Mouse (Mus musculus): ENCODE data around the gene Nepro. TPM values are rescaled to one million over a fixed set of nuclear protein-coding genes. Genes with fewer than 3 reads are reported as not detected.

The Nepro gene
- polyA plus RNA-seq, 1 experiment from 2014 or later: 12.6 TPM

- Histone ChIP-seq H3K9ac (no peak overlapping the region), H3K27ac (peak overlapping the region; percentile 63), H3K9me3 (no peaks in the 10 kb centered on the region), H3K4me3 (no peak overlapping the region), H3K27me3 (no peaks in the 10 kb centered on the region), H3K4me2 (replicated peaks) (no peak overlapping the region), H3K36me3 (peaks cover 13% of the 10 kb centered on the region), H3K4me1 (0 out of 2 replicates have a peak, but pooled peaks cover 8% of the 10 kb centered on the region)
- 0 out of 2 replicates have a peak, but pooled peaks have one; percentile 69 for ATAC-seq (ENCODE audit: insufficient number of reproducible peaks, insufficient read depth, low FRiP score, low TSS enrichment)
- 32% methylated on average over 10 of the region's 10 CpGs for WGBS
Measured at GRCm38 (mm10) chr16:44716305-44717140, 7.6 kb upstream of the Nepro start.

DNA sequence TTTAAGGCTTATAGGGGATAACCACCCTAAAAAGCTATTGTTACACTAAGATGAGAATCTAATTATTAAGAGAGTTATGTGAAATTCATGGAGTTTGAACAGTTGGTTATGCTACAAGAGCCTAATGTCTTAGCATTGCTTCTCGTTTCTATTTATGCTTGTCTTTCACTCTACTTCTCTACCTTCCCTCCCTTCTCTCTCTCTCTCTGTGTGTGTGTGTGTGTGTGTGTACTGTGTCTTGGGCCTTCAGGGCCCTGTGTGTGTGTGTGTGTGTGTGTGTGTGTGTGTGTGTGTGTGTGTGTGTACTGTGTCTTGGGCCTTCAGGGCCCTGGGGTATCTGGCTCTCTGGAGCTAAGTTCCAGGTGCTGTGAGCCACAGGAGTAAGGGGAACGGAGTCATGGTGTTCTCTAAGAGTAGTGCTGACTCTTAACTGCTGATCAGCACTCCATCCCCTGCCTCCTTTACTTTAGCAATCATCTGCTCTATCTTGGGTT is 6.9 kb upstream of the Nepro start:
- H3K4me3 ChIP-seq: no peak overlapping the region
- H3K27ac ChIP-seq: peak overlapping the region; percentile 55; the same call in 1 of the 2 replicates
- no peaks in the 10 kb centered on the region for H3K9me3 ChIP-seq
- WGBS: 60% methylated on average over 2 of the region's 2 CpGs
- peaks cover 13% of the 10 kb centered on the region for H3K36me3 ChIP-seq
- H3K27me3 ChIP-seq: no peaks in the 10 kb centered on the region
- no peak overlapping the region for H3K9ac ChIP-seq
- H3K4me2 ChIP-seq (replicated peaks): no peak overlapping the region
- H3K4me1 ChIP-seq: 0 out of 2 replicates have a peak, but pooled peaks cover 8% of the 10 kb centered on the region
- ATAC-seq (ENCODE audit: insufficient number of reproducible peaks, insufficient read depth, low FRiP score, low TSS enrichment): 0 out of 2 replicates have a peak, but pooled peaks have one; percentile 35

DNA sequence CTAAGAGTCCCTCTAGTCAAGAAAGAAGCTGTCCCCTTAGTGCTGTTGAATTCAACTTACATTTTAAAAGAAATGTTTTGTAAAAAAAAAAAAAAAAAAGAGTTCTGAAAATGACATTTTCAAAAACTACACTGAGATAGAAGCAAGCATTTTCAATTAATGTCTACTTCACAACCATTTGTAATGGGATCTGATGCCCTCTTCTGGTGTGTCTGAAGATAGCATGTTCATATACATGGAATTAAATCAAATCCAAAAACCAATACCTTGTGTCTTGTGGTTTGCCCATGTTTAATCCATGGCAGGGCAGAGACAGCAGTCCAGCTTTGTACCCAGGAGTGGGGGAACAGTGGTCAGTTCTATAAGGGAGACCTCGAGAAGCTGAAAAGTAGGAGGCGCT is 6.3 kb upstream of the Nepro start:
- Histone ChIP-seq H3K27ac (no peak overlapping the region), H3K4me2 (replicated peaks) (no peak overlapping the region), H3K4me3 (no peak overlapping the region), H3K9me3 (no peaks in the 10 kb centered on the region), H3K9ac (no peak overlapping the region), H3K27me3 (no peaks in the 10 kb centered on the region), H3K36me3 (peaks cover 13% of the 10 kb centered on the region), H3K4me1 (0 out of 2 replicates have a peak, but pooled peaks cover 11% of the 10 kb centered on the region)
- WGBS: 77% methylated on average over 2 of the region's 2 CpGs
- no peak for ATAC-seq (ENCODE audit: insufficient number of reproducible peaks, insufficient read depth, low FRiP score, low TSS enrichment)

DNA sequence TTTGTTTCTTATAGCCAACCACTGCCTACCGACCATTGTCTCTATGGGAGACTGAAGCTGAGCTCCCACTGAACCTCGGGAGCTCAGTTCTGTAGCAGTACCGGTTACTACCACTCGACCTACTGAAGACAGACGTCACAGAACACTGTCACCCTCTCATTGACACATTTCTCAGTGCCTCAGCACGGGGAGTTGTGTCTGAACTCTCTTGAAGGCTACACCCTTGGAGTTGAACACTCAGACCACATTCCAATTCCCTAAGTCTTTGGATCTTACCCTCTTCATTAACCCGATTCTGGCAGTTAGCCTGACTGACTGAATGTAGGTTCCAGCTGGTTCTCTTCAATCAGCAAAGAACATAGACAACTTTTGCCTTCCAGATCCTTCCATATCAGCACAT is 4.8 kb upstream of the Nepro start:
- no peak for ATAC-seq (ENCODE audit: insufficient number of reproducible peaks, insufficient read depth, low FRiP score, low TSS enrichment)
- WGBS: 76% methylated on average over 7 of the region's 7 CpGs
- Histone ChIP-seq H3K4me2 (replicated peaks) (no peak overlapping the region), H3K27ac (no peak overlapping the region), H3K36me3 (peaks cover 13% of the 10 kb centered on the region), H3K27me3 (no peaks in the 10 kb centered on the region), H3K4me1 (peaks cover 16% of the 10 kb centered on the region; the same call in 1 of the 2 replicates), H3K4me3 (no peak overlapping the region), H3K9me3 (no peaks in the 10 kb centered on the region), H3K9ac (no peak overlapping the region)

- Histone ChIP-seq H3K36me3 (peaks cover 13% of the 10 kb centered on the region), H3K4me3 (no peak overlapping the region), H3K27me3 (no peaks in the 10 kb centered on the region), H3K4me2 (replicated peaks) (no peak overlapping the region), H3K27ac (no peak overlapping the region), H3K9ac (no peak overlapping the region), H3K9me3 (no peaks in the 10 kb centered on the region), H3K4me1 (peaks cover 21% of the 10 kb centered on the region; the same call in 1 of the 2 replicates)
- WGBS: 72% methylated on average over 3 of the region's 3 CpGs
- no peak for ATAC-seq (ENCODE audit: insufficient number of reproducible peaks, insufficient read depth, low FRiP score, low TSS enrichment)
Measured at GRCm38 (mm10) chr16:44720518-44720917, 3.6 kb upstream of the Nepro start.

DNA sequence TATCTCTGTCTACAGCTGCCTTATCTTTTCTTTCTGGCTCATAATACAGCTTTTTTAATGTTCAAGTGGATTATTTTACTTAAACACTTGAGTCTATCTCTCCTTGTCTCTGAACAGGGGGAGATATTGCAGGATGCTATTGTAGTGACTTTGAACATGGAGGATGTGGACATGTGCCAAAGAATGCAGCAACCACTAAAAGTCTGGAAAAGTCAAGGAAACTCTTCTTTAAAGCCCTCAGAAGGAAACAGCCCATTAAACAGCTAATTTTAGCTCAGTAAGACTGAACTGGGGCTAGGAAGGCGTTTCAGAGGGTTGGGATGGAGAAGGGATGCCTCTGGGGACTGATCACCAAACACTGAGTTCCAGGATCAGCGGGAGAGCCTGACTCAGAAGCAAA is 1.4 kb upstream of the Nepro start:
- Histone ChIP-seq H3K9me3 (no peaks in the 10 kb centered on the region), H3K4me2 (replicated peaks) (no peak overlapping the region), H3K4me3 (no peak overlapping the region), H3K36me3 (peaks cover 16% of the 10 kb centered on the region), H3K27ac (no peak overlapping the region), H3K4me1 (peaks cover 14% of the 10 kb centered on the region; the same call in 1 of the 2 replicates), H3K9ac (no peak overlapping the region), H3K27me3 (no peaks in the 10 kb centered on the region)
- no peak for ATAC-seq (ENCODE audit: insufficient number of reproducible peaks, insufficient read depth, low FRiP score, low TSS enrichment)
- 71% methylated on average over 2 of the region's 2 CpGs for WGBS

- Histone ChIP-seq H3K27ac (peak overlapping the region; percentile 92), H3K36me3 (peaks cover 18% of the 10 kb centered on the region), H3K4me2 (replicated peaks) (peak overlapping the region; percentile 71), H3K4me1 (peaks cover 14% of the 10 kb centered on the region; the same call in 1 of the 2 replicates), H3K27me3 (no peaks in the 10 kb centered on the region), H3K9me3 (no peaks in the 10 kb centered on the region), H3K9ac (peak overlapping the region; percentile 77), H3K4me3 (peak overlapping the region; percentile 81)
- WGBS: 2% methylated on average over 14 of the region's 14 CpGs
- ATAC-seq (ENCODE audit: insufficient number of reproducible peaks, insufficient read depth, low FRiP score, low TSS enrichment): 0 out of 2 replicates have a peak, but pooled peaks have one; percentile 1
Measured at GRCm38 (mm10) chr16:44724847-44725246, 746 bp downstream of the Nepro start.

DNA sequence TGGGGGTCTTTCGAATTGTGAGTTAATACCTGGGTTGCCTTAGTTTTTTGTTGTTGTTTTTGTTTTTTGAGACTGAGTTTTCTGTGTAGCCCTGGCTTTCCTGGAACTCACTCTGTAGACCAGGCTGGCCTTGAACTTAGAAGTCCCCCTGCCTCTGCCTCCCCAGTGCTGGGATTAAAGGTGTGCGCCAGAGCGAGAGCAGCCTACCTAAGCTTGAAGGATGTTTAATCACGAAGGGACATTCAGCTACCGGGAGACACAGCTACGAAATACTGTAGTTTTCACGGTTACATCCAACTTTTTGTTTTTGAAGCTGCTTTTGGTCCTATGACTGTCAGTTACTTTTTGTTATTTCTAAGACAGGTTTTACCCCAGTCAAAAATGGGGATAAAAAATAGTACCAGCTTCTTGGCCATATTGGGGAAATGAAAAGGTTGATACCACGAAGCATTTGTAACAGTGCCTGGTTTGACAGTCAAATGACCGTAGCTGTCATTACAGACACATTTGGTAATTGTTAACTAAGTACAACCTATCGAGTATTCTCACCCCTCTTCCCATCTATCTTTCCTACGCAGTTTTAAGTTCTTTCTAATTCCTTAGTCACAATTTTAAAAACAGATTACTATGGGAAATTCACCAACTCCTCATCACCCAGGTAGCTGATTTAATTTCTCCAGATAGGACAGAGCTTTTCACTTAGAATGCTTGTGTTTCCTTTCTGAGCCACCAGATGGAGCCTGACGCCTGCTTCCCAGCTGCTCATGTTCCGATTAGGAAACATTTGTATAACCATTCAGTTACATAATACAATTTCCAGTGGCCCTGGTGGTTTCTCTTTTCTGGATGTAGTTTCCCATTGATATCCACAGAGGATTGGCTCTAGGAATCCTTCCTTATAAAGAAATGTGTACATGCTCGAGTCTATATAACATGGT is 1.5 kb downstream of the Nepro start:
- no peak overlapping the region for H3K27ac ChIP-seq
- H3K4me3 ChIP-seq: peak overlapping the region; percentile 81
- WGBS: 43% methylated on average over 14 of the region's 14 CpGs
- no peaks in the 10 kb centered on the region for H3K9me3 ChIP-seq
- no peaks in the 10 kb centered on the region for H3K27me3 ChIP-seq
- peaks cover 14% of the 10 kb centered on the region; the same call in 1 of the 2 replicates for H3K4me1 ChIP-seq
- H3K9ac ChIP-seq: peak overlapping the region; percentile 77
- ATAC-seq (ENCODE audit: insufficient number of reproducible peaks, insufficient read depth, low FRiP score, low TSS enrichment): no peak
- peak overlapping the region; percentile 71 for H3K4me2 ChIP-seq (replicated peaks)
- H3K36me3 ChIP-seq: peaks cover 18% of the 10 kb centered on the region

DNA sequence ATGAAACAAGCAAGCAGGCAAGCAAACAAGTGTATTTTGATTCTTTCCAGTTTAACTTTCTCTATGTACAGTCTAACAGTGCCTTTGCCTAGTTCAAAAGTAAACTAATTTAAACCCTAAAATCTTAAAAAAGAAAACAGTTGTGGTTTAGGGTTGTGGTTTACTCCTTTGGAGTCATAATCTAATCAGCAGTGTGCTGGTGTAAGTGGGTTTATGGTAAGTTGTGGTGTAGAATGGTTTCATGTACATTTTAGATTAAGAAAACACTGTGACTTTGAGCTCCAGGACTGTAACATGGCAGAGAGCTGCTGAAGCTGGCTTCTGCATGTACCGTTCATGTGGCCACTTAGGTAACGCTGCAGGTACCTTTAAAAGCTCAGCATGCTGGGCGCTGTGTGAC is 3.4 kb downstream of the Nepro start:
- 94% methylated on average over 3 of the region's 3 CpGs for WGBS
- Histone ChIP-seq H3K27me3 (no peaks in the 10 kb centered on the region), H3K4me2 (replicated peaks) (no peak overlapping the region), H3K9ac (no peak overlapping the region), H3K36me3 (peaks cover 37% of the 10 kb centered on the region), H3K9me3 (no peaks in the 10 kb centered on the region), H3K4me3 (no peak overlapping the region), H3K4me1 (peaks cover 14% of the 10 kb centered on the region; the same call in 1 of the 2 replicates), H3K27ac (no peak overlapping the region)
- no peak for ATAC-seq (ENCODE audit: insufficient number of reproducible peaks, insufficient read depth, low FRiP score, low TSS enrichment)

GRCm38 (mm10) chr16:44734059-44734458 is 10.0 kb downstream of the Nepro start:
- WGBS: 91% methylated on average over 3 of the region's 3 CpGs
- no peak for ATAC-seq (ENCODE audit: insufficient number of reproducible peaks, insufficient read depth, low FRiP score, low TSS enrichment)
- Histone ChIP-seq H3K9me3 (no peaks in the 10 kb centered on the region), H3K9ac (no peak overlapping the region), H3K27me3 (no peaks in the 10 kb centered on the region), H3K4me3 (no peak overlapping the region), H3K4me2 (replicated peaks) (no peak overlapping the region), H3K4me1 (no peaks in the 10 kb centered on the region), H3K27ac (no peak overlapping the region), H3K36me3 (peaks cover 92% of the 10 kb centered on the region)

GRCm38 (mm10) chr16:44735676-44736075 is 11.6 kb downstream of the Nepro start:
- WGBS: 85% methylated on average over 5 of the region's 5 CpGs
- ATAC-seq (ENCODE audit: insufficient number of reproducible peaks, insufficient read depth, low FRiP score, low TSS enrichment): no peak
- no peak overlapping the region for H3K4me3 ChIP-seq
- H3K36me3 ChIP-seq: peaks cover 81% of the 10 kb centered on the region
- no peaks in the 10 kb centered on the region for H3K4me1 ChIP-seq
- H3K9me3 ChIP-seq: no peaks in the 10 kb centered on the region
- no peak overlapping the region for H3K4me2 ChIP-seq (replicated peaks)
- H3K27ac ChIP-seq: no peak overlapping the region
- H3K9ac ChIP-seq: no peak overlapping the region
- no peaks in the 10 kb centered on the region for H3K27me3 ChIP-seq

Data from embryonic facial prominence, embryonic 12.5 days (tissue).